Mouse (Mus musculus): Measurements from ENCODE around the gene Rwdd4a. TPM values are rescaled to one million over a fixed set of nuclear protein-coding genes. Genes with fewer than 3 reads are reported as not detected.

Rwdd4a gene
- 24.3 and 29.9 TPM in 2 replicates for polyA plus RNA-seq (2015; fragmentation: Nextera tagmentation; extraction: Ambion mirVana)

DNA sequence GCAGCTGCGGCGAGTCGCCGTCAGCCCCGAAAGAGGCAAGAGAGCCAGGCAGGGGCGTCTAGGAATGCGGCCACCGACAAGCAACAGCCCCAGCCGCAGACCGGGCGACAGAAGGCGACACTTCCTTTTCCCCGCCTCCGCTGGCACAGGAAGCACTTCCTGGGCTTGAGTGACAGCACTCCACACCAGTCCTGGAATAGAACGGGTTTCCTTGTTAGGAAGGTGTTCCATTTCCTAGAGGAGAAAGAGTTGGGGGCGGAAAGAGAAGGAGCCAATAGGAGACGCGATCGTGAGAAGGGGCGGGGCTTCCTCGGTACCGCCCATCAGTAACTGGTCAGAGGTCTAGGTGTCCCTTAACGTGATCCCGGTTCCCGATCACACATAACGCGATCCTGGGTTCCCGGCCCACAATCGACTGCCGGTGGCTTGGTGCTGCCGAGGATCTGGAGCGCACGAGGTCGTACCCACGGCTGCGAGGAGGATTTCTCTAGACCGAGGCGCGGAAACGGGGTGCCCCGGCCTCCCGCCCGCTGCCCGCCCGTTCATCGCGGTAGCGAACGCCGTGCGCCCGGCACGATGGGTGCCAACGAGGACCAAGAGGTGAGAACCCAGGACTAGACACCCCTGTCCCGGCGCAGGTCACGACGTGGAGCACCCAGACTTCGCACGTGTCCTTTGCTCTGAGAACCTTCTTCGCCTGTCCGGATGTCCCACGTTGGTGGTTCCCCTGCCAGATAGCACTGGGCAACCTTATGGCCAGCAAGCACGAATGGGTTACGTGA, at the start of gene Rwdd4a, which contains the start of gene Trappc11:
Gene Rwdd4a, plus strand, starts transcription at position 321 of the 782 bp plus-strand sequence.
Gene Trappc11, minus strand, starts transcription at position 127 of the 782 bp plus-strand sequence.
- Histone ChIP-seq H3K36me3 (peaks cover 25% of the 10 kb centered on the region), H3K9ac (replicated peaks) (peak within 1 kb of the TSS; percentile 89), H3K27ac (replicated peaks) (peak within 1 kb of the TSS; percentile 84), H3K4me3 (replicated peaks) (peak within 1 kb of the TSS; percentile 90), H3K9me3 (replicated peaks) (no peaks in the 10 kb centered on the region), H3K4me2 (peak within 1 kb of the TSS; percentile 85), H3K27me3 (replicated peaks) (no peaks in the 10 kb centered on the region), H3K4me1 (peaks cover 32% of the 10 kb centered on the region)
- peak; percentile 100 for ATAC-seq (ENCODE audit: low FRiP score)
- under 1% methylated on average over 64 of the region's 65 CpGs for WGBS

DNA sequence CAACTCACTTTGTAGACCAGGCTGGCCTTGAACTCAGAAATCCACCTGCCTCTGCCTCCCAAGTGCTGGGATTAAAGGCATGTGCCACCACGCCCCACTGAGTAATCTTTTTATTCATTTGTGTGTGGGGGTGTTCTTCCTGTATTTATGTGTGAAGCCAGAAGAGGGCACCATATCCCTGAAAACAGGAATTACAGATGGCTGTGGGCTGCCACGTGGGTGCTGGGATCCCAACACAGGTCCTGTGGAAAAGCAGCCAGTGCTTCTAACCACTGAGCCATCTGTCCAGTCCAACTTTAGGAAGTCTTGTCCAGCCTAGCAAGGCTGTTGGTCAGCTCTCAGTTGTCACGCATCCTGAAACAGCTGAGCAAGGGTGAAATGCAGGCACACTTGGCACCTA, 46.2 kb upstream of the Rwdd4a start:
- Histone ChIP-seq H3K9ac (replicated peaks) (no peak overlapping the region), H3K27ac (replicated peaks) (no peak overlapping the region), H3K4me3 (replicated peaks) (no peak overlapping the region), H3K36me3 (peaks cover 28% of the 10 kb centered on the region), H3K4me2 (no peak overlapping the region), H3K27me3 (replicated peaks) (no peaks in the 10 kb centered on the region), H3K9me3 (replicated peaks) (no peaks in the 10 kb centered on the region), H3K4me1 (no peaks in the 10 kb centered on the region)
- no peak for ATAC-seq (ENCODE audit: low FRiP score)
- WGBS, result 96% methylated on average over 3 of the region's 3 CpGs

DNA sequence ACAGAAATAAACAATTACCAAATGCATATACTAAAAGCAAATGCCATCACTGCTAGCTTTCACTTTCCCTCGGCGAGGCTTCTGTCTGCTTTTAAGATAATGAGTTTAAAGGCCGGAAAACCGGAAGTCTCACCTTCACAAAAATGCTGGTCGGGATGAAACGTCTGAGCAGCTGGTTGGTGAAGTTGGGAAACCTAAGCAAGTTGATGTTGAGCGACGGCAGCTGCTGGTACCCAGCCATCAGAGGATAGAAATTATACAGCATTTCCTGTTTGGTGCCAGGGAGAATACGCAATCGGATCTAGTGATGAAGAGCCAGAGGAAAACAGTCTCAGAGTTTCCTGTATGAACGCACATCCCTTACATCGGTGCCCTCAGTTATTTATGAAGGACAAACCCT, 40.4 kb upstream of the Rwdd4a start:
- no peak overlapping the region for H3K9ac ChIP-seq (replicated peaks)
- H3K4me3 ChIP-seq (replicated peaks), result no peak overlapping the region
- no peak overlapping the region for H3K27ac ChIP-seq (replicated peaks)
- 95% methylated on average over 12 of the region's 12 CpGs for WGBS
- H3K4me2 ChIP-seq, result no peak overlapping the region
- H3K9me3 ChIP-seq (replicated peaks), result no peaks in the 10 kb centered on the region
- no peaks in the 10 kb centered on the region for H3K27me3 ChIP-seq (replicated peaks)
- no peak for ATAC-seq (ENCODE audit: low FRiP score)
- H3K4me1 ChIP-seq, result no peaks in the 10 kb centered on the region
- peaks cover 74% of the 10 kb centered on the region for H3K36me3 ChIP-seq

DNA sequence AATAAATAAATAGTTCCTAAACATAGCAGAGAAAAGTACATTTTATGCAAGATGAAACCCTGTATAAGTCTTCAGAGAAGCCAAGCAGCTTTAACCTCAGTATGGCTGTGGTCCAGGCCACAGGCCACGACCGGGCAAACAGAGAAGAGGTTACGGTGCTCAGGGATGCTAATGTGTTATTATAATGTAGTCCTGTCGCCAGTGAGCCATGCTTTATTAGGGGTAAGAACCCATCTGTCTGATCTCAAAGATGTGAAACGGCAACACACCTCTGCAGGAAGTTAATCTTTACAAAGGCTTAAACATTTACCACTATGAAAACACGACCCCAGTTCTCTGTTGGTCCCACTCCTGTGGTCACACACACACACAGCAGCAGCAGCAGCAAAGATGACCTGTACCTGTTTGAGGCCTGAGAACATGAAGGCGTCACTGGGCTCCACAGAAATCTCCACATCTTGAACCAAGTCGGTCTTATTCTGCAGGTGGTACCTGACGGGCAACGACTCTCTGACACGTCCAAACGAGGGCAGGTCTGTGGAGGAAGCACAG, 38.8 kb upstream of the Rwdd4a start:
- H3K27ac ChIP-seq (replicated peaks), result no peak overlapping the region
- H3K4me1 ChIP-seq, result no peaks in the 10 kb centered on the region
- WGBS, result 88% methylated on average over 12 of the region's 12 CpGs
- no peaks in the 10 kb centered on the region for H3K27me3 ChIP-seq (replicated peaks)
- peaks cover 88% of the 10 kb centered on the region for H3K36me3 ChIP-seq
- H3K4me3 ChIP-seq (replicated peaks), result no peak overlapping the region
- no peak overlapping the region for H3K9ac ChIP-seq (replicated peaks)
- no peaks in the 10 kb centered on the region for H3K9me3 ChIP-seq (replicated peaks)
- no peak overlapping the region for H3K4me2 ChIP-seq
- no peak for ATAC-seq (ENCODE audit: low FRiP score)

DNA sequence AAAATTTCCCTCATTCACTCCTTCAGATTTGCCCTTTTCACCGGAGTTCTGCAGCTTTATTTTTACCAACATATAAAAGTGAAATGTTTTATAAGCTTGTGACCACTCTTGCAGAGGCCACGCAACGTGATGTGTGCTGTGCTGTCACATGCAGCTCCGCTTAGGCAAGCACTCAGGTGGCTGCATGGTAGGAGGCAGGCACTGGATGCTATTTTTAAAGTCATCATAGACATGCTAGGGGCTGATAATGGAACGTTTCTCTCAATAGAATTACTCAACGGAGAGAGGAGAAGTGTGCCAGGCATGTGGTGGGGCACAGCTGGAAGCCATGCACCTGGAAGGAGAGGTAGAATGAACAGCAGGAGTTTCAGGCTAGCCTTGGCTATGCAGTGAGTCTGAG, 38.0 kb upstream of the Rwdd4a start:
- Histone ChIP-seq H3K36me3 (peaks cover 92% of the 10 kb centered on the region), H3K27me3 (replicated peaks) (no peaks in the 10 kb centered on the region), H3K9ac (replicated peaks) (no peak overlapping the region), H3K27ac (replicated peaks) (no peak overlapping the region), H3K9me3 (replicated peaks) (no peaks in the 10 kb centered on the region), H3K4me2 (no peak overlapping the region), H3K4me1 (no peaks in the 10 kb centered on the region), H3K4me3 (replicated peaks) (no peak overlapping the region)
- ATAC-seq (ENCODE audit: low FRiP score), result no peak
- whole genome bisulfite sequencing, result 88% methylated on average over 6 of the region's 6 CpGs

DNA sequence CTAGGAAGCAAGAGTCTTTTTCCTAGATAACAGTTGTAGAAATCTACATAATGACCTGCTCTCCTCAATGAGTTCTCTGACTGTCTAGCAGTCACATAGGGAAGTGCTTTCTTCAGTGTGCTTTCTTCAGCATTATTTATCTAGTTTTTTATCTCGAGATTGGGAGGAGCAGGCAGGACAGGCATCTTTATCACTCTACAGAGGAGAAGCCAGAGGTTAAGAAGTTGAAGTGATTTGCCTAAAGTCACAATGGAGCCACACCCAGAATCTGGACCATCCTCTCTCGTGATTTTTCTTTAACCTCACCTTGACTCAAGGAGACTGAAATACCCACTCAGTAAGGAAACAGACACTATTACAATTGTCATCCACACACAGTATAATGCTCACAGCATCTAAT, 31.5 kb upstream of the Rwdd4a start:
- Histone ChIP-seq H3K9me3 (replicated peaks) (no peaks in the 10 kb centered on the region), H3K4me2 (no peak overlapping the region), H3K9ac (replicated peaks) (no peak overlapping the region), H3K4me3 (replicated peaks) (no peak overlapping the region), H3K27ac (replicated peaks) (no peak overlapping the region), H3K4me1 (no peaks in the 10 kb centered on the region), H3K36me3 (peaks cover 82% of the 10 kb centered on the region), H3K27me3 (replicated peaks) (no peaks in the 10 kb centered on the region)
- no peak for ATAC-seq (ENCODE audit: low FRiP score)
- 78% methylated on average over 2 of the region's 2 CpGs for WGBS

DNA sequence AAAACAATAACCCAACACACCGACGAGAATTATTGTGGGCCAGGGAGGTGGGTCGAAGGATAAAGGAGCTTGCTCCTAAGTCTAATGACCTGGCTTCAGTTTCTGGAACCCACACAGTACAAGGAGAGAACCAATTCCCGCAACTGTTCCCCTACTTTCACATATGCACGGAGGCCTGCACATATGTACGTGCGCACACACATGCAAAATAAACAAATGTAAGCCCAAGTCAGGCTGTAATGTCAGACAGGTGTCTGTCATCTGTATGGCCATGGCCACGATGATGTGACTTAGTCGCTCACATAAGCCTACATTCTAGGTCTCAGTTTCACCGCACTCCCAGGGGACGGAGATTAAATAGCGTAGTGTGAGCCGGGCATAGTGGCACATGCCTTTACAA, 30.9 kb upstream of the Rwdd4a start:
- WGBS, result 95% methylated on average over 13 of the region's 13 CpGs

DNA sequence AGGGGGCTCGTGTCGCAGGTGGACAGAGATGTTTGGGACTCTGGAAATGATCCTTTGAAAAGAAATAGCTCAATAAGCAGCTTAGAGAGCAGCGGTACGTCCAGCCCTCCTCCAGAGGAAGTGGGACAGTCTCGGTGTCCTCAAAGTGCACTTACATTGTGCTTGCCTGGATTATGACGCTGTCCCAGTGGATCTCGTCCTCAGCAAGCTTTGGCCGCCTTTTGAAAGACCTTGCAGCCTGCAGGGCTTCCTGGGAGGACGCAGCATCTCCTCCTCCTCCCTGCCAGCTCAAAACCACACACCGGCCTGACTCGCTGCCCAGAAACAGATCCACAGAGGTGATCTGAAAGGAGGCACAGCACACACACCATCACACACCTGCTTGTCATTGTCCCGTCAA, 28.0 kb upstream of the Rwdd4a start:
- H3K4me2 ChIP-seq, result no peak overlapping the region
- H3K27ac ChIP-seq (replicated peaks), result no peak overlapping the region

More for the DNA sequence above, 30.9 kb upstream of the Rwdd4a start:
- Histone ChIP-seq H3K9me3 (replicated peaks) (no peaks in the 10 kb centered on the region), H3K9ac (replicated peaks) (no peak overlapping the region), H3K36me3 (peaks cover 77% of the 10 kb centered on the region), H3K27me3 (replicated peaks) (no peaks in the 10 kb centered on the region), H3K27ac (replicated peaks) (no peak overlapping the region), H3K4me2 (no peak overlapping the region), H3K4me3 (replicated peaks) (no peak overlapping the region), H3K4me1 (no peaks in the 10 kb centered on the region)
- ATAC-seq (ENCODE audit: low FRiP score), result no peak

DNA sequence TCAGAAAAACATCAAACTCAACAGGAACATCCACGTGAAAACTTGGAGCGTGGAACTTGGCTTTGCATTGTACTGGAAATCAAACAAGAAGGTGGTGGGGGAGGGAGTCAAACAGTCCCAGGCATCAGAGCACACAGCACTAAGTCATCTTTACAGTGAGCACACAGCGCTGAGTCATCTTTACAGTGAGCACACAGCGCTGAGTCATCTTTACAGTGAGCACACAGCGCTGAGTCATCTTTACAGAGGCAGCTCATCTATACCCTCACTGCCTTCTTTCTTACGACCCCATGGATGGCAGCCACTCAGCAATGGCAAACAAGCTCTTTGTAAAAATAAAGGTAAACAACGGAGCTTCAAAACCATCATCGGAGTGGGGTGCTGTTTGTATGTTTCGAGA, 22.5 kb upstream of the Rwdd4a start:
- H3K4me2 ChIP-seq, result no peak overlapping the region
- peaks cover 57% of the 10 kb centered on the region for H3K36me3 ChIP-seq
- no peaks in the 10 kb centered on the region for H3K4me1 ChIP-seq
- no peak for ATAC-seq (ENCODE audit: low FRiP score)
- 98% methylated on average over 9 of the region's 9 CpGs for WGBS
- H3K4me3 ChIP-seq (replicated peaks), result no peak overlapping the region
- H3K27me3 ChIP-seq (replicated peaks), result no peaks in the 10 kb centered on the region
- no peak overlapping the region for H3K27ac ChIP-seq (replicated peaks)
- H3K9ac ChIP-seq (replicated peaks), result no peak overlapping the region
- no peaks in the 10 kb centered on the region for H3K9me3 ChIP-seq (replicated peaks)

More for the DNA sequence above, 28.0 kb upstream of the Rwdd4a start:
- ATAC-seq (ENCODE audit: low FRiP score), result no peak
- Histone ChIP-seq H3K9ac (replicated peaks) (no peak overlapping the region), H3K4me1 (no peaks in the 10 kb centered on the region), H3K9me3 (replicated peaks) (no peaks in the 10 kb centered on the region), H3K4me3 (replicated peaks) (no peak overlapping the region), H3K27me3 (replicated peaks) (no peaks in the 10 kb centered on the region), H3K36me3 (peaks cover 68% of the 10 kb centered on the region)
- 93% methylated on average over 12 of the region's 12 CpGs for WGBS

DNA sequence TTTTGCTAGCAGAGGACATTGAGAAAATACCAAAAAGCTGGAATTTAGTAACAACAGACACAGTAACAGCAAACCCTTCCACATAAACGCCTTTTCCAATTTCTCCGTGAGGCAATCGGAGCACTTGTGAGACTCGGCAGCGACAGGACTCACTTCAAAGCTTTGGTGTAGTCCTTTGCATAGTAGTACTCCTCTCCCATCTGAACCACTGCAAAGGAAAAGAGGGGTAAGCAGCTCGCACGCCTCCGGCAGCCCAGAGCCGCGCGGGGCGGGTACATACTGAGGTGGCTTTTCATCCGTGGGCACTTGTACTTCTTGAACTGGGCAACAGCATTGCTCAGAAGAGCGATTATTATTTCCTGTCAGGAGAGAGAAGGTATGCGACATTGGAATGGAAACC, 19.9 kb upstream of the Rwdd4a start:
- no peaks in the 10 kb centered on the region for H3K9me3 ChIP-seq (replicated peaks)
- H3K4me3 ChIP-seq (replicated peaks), result no peak overlapping the region
- H3K9ac ChIP-seq (replicated peaks), result no peak overlapping the region
- no peak overlapping the region for H3K4me2 ChIP-seq
- no peaks in the 10 kb centered on the region for H3K4me1 ChIP-seq
- ATAC-seq (ENCODE audit: low FRiP score), result no peak
- no peaks in the 10 kb centered on the region for H3K27me3 ChIP-seq (replicated peaks)
- H3K36me3 ChIP-seq, result peaks cover 68% of the 10 kb centered on the region
- H3K27ac ChIP-seq (replicated peaks), result no peak overlapping the region
- WGBS, result 95% methylated on average over 15 of the region's 15 CpGs

DNA sequence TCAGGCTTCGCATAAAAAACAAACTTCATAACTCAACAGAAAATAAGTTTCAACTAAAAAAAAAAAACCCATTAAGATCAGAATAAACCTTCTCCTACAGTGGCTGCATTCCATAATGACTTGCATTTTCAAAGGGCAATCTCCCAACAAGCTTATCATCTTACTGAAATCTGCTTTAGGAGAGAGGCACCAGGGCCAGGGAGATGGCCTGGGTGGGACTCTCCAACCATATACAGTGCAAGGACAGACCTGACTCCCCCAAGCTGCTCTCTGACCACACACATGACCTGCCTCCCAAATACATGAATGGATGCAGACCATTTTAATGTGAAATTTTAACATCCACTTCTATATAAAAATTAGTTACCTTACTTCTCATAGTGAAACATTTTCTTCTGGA, 5.4 kb upstream of the Rwdd4a start:
- WGBS, result 100% methylated on average over 1 of the region's 1 CpGs
- Histone ChIP-seq H3K4me1 (peaks cover 11% of the 10 kb centered on the region), H3K9me3 (replicated peaks) (no peaks in the 10 kb centered on the region), H3K36me3 (peaks cover 55% of the 10 kb centered on the region), H3K27me3 (replicated peaks) (no peaks in the 10 kb centered on the region), H3K4me2 (no peak overlapping the region), H3K4me3 (replicated peaks) (no peak overlapping the region), H3K27ac (replicated peaks) (no peak overlapping the region), H3K9ac (replicated peaks) (no peak overlapping the region)
- ATAC-seq (ENCODE audit: low FRiP score), result no peak

DNA sequence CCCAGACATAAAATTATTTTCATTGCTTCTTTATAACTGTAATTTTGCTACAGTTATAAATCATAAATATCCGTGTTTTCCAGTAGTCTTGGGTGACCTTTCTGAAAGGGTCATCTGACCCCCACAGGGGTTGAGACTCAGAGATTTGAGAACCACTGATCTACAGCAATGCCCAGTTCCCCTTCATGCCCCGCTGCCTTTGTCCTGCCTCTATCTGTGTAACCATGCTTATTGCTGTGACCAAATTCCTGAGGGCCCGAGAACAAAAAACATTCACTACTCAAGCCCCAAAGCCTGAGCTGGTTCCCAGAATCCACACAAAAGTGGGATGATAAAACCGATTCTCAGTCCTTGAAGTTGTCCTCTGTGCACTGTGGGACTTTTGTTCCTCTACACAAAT, 4.9 kb downstream of the Rwdd4a start:
- H3K9ac ChIP-seq (replicated peaks), result no peak overlapping the region
- H3K36me3 ChIP-seq, result peaks cover 32% of the 10 kb centered on the region
- no peaks in the 10 kb centered on the region for H3K27me3 ChIP-seq (replicated peaks)
- H3K4me2 ChIP-seq, result no peak overlapping the region
- H3K4me3 ChIP-seq (replicated peaks), result no peak overlapping the region
- H3K27ac ChIP-seq (replicated peaks), result no peak overlapping the region
- peaks cover 21% of the 10 kb centered on the region for H3K4me1 ChIP-seq
- no peak for ATAC-seq (ENCODE audit: low FRiP score)
- 39% methylated on average over 4 of the region's 4 CpGs for WGBS
- no peaks in the 10 kb centered on the region for H3K9me3 ChIP-seq (replicated peaks)
